Mouse (Mus musculus) MEL (cell line): ENCODE measurements around the gene Map4k1.

ENCODE experiments used
- CTCF ChIP-seq, 3 experiments: IDR thresholded peaks in 2 of 3; conservative IDR thresholded peaks in 1 of 3; 2 replicates each; pipeline ENCODE4 v1.5.1; 2011 to 2012; ENCODE audit warnings: low read length in 3 of 3, low read depth in 2 of 3, mild to moderate bottlenecking in 2 of 3, improper control_type of control experiment in 1 of 3, inconsistent platforms in 1 of 3, mixed read lengths in 1 of 3, moderate library complexity in 1 of 3; ENCODE audit not compliant: control insufficient read depth in 1 of 3, insufficient read depth in 1 of 3, poor library complexity in 1 of 3, severe bottlenecking in 1 of 3
- E2F4 ChIP-seq: IDR thresholded peaks from 2 replicates; pipeline ENCODE4 v1.6.1; 2011; ENCODE audit warnings: low read depth, low read length, improper control_type of control experiment, borderline replicate concordance
- SMC3 ChIP-seq: IDR thresholded peaks from 2 replicates; pipeline ENCODE4 v1.6.1; 2011; ENCODE audit warnings: low read depth, low read length, improper control_type of control experiment
- TAL1 ChIP-seq: IDR thresholded peaks from 2 replicates; pipeline ENCODE4 v1.6.1; 2012; ENCODE audit warnings: mild to moderate bottlenecking, inconsistent platforms, low read length, moderate library complexity, mixed read lengths
- USF1 ChIP-seq: IDR thresholded peaks from 2 replicates; pipeline ENCODE4 v1.6.1; 2014; ENCODE audit warnings: low read depth, mild to moderate bottlenecking, inconsistent platforms, low read length, improper control_type of control experiment, moderate library complexity
- USF2 ChIP-seq, 2 experiments: IDR thresholded peaks; 2 replicates each; pipeline ENCODE4 v1.6.1; 2011 to 2012; ENCODE audit warnings: improper control_type of control experiment in 2 of 2, low read length in 2 of 2, borderline replicate concordance in 1 of 2, inconsistent platforms in 1 of 2, low read depth in 1 of 2, mild to moderate bottlenecking in 1 of 2; ENCODE audit not compliant: insufficient read depth in 1 of 2

- no peak for TF ChIP-seq USF1
- no peak for TF ChIP-seq SMC3
- no peak for TF ChIP-seq TAL1
- TF ChIP-seq E2F4: no peak
- TF ChIP-seq USF2 (IDR thresholded peaks at IDR 0.05; ENCODE audit: borderline replicate concordance in 1 of 2, insufficient read depth in 1 of 2, low read depth in 1 of 2, low read length in 2 of 2): no peak
- TF ChIP-seq CTCF (IDR thresholded peaks at IDR 0.05 in 2 of 3, conservative IDR thresholded peaks at IDR 0.05 in 1 of 3; ENCODE audit: control insufficient read depth in 1 of 3, insufficient read depth in 1 of 3, low read depth in 2 of 3, low read length in 3 of 3, poor library complexity in 1 of 3, severe bottlenecking in 1 of 3): no peak
Measured at GRCm38 (mm10) chr7:29028761-29029160, 46.9 kb downstream of the Map4k1 start.
